Mouse (Mus musculus): ENCODE measurements at regions not wholly inside any gene's neighbourhood (a gene's known extent, or its start where the extent isn't known, plus 50 kb on each side); places are given as distances from the start of the nearest gene placed in this dataset.

DNA sequence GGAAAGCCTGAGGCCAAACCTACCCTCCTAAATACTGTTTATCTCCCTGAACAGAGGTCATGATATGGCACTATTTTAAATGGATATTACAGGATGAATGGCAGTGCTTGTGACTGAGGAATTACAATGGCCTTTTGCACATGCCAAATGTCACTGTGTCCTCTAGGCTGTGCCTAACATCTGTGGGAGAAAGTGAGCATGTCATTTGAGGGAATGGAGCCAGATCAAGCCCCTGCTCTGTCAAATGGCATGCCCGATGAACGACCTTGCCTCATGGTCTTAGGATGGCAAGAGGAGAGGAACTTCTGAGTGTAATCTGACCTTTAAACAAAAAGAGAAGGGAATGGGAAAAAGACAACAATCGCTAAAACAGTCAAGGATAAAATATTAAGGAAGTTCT is 827.0 kb downstream of the Gsdmc2 start:
- 71% methylated on average over 3 of the region's 3 CpGs for WGBS
- H3K4me3 ChIP-seq (replicated peaks; ENCODE audit: insufficient read depth, low read depth, low read length): no peak overlapping the region
- H3K27me3 ChIP-seq (ENCODE audit: control insufficient read depth, insufficient read depth, low read length): no peaks in the 10 kb centered on the region; the same call in 1 of the 2 replicates
- TF ChIP-seq POLR2A (IDR thresholded peaks at IDR 0.05; ENCODE audit: borderline replicate concordance, insufficient read depth, low read length): no peak
- TF ChIP-seq CTCF (IDR thresholded peaks at IDR 0.05; ENCODE audit: borderline replicate concordance, insufficient read depth, low read depth, low read length): no peak
- no peak for DNase-seq
- no peak overlapping the region for H3K27ac ChIP-seq (ENCODE audit: insufficient read depth, low read length)
- peaks cover 5% of the 10 kb centered on the region; the same call in 1 of the 2 replicates for H3K4me1 ChIP-seq (ENCODE audit: control insufficient read depth, insufficient read depth, low read length)

DNA sequence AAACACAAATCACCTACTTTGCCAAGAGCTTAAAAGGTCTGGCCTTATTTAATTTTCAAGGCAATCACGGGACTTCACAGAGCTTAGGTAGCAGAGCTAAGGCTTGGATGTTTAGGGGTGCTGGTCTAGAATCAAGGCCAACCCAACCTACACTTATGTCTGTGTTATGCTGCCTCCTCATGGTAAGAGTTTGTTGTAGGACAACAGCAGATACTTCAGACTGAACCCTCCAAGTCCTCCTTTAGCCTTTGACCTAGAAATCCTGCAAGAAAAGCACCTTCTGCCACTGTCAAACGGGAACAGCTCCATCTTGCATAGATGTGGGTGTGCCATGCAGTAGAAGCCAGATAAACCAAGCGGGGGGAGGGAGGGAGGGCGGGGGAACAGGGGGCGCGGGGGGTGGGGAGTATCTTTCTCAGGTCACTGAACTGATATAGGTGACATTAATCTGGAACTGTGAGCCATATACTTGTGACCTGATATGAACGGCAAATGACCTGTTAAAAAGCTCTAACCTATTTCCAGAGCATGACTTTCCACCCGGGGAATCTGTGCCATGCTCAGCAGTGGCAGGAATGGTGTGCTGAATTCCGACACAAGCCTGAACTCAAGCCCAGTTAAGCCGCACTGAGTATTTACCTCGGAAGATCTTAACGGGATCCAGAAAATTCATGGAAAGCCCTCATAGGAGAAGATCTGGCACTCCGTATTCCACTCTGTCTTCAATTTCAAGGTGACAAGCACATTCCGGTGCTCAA is 838.3 kb downstream of the Gsdmc2 start:
- Histone ChIP-seq H3K4me3 (replicated peaks; ENCODE audit: insufficient read depth, low read depth, low read length) (no peak overlapping the region), H3K4me1 (ENCODE audit: control insufficient read depth, insufficient read depth, low read length) (no peaks in the 10 kb centered on the region), H3K27ac (ENCODE audit: insufficient read depth, low read length) (no peak overlapping the region), H3K27me3 (ENCODE audit: control insufficient read depth, insufficient read depth, low read length) (no peaks in the 10 kb centered on the region)
- no peak for DNase-seq
- no peak for TF ChIP-seq POLR2A (IDR thresholded peaks at IDR 0.05; ENCODE audit: borderline replicate concordance, insufficient read depth, low read length)
- TF ChIP-seq CTCF (IDR thresholded peaks at IDR 0.05; ENCODE audit: borderline replicate concordance, insufficient read depth, low read depth, low read length): no peak
- WGBS: 76% methylated on average over 14 of the region's 14 CpGs

DNA sequence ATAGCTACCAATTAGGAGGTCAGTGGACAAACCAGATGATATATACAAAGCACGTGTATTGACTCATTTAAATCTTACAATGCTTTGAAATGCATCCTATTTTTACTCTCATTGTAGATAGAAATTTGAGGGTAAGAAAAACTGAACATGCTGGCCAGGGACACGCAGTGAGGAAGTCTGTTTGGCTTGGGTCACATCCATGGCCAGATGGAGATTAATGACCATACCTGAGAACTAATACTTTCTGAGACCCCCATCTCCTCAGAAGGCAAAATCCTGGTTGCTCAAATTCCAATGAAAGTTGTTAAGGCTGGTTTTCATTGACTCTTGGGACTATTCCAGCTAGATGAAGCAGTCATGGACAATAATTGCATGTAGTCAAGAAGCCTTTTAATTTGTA is 850.3 kb downstream of the Gsdmc2 start:
- H3K4me1 ChIP-seq (ENCODE audit: control insufficient read depth, insufficient read depth, low read length): no peaks in the 10 kb centered on the region
- H3K4me3 ChIP-seq (replicated peaks; ENCODE audit: insufficient read depth, low read depth, low read length): no peak overlapping the region
- no peak for DNase-seq
- 35% methylated on average over 2 of the region's 2 CpGs for WGBS
- no peak overlapping the region for H3K27ac ChIP-seq (ENCODE audit: insufficient read depth, low read length)
- TF ChIP-seq CTCF (IDR thresholded peaks at IDR 0.05; ENCODE audit: borderline replicate concordance, insufficient read depth, low read depth, low read length): no peak
- TF ChIP-seq POLR2A (IDR thresholded peaks at IDR 0.05; ENCODE audit: borderline replicate concordance, insufficient read depth, low read length): no peak
- H3K27me3 ChIP-seq (ENCODE audit: control insufficient read depth, insufficient read depth, low read length): no peaks in the 10 kb centered on the region

DNA sequence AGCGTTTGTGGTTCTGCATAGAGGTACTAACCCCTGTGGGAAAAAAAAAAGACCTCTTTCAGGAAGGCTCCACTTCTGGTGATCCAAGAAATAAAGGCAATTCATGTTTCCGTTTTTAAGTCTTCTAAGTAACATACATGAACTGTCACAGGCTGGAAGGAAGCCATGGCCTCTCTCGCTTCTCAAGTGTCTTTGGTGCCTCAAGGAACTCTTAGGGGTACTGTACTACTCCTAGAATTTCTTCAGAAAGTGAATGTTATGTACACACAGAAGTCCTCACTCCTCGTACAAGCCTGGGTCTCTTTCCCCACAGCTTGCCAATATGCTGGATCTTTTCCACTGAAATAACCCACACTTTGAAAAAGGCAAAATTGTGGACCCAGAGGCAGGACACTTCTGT is 858.1 kb downstream of the Gsdmc2 start:
- Histone ChIP-seq H3K27me3 (ENCODE audit: control insufficient read depth, insufficient read depth, low read length) (no peaks in the 10 kb centered on the region), H3K4me3 (replicated peaks; ENCODE audit: insufficient read depth, low read depth, low read length) (no peak overlapping the region), H3K27ac (ENCODE audit: insufficient read depth, low read length) (no peak overlapping the region), H3K4me1 (ENCODE audit: control insufficient read depth, insufficient read depth, low read length) (no peaks in the 10 kb centered on the region)
- TF ChIP-seq CTCF (IDR thresholded peaks at IDR 0.05; ENCODE audit: borderline replicate concordance, insufficient read depth, low read depth, low read length) (no peak), POLR2A (IDR thresholded peaks at IDR 0.05; ENCODE audit: borderline replicate concordance, insufficient read depth, low read length) (no peak)
- no peak for DNase-seq
- 85% methylated on average over 4 of the region's 4 CpGs for WGBS

DNA sequence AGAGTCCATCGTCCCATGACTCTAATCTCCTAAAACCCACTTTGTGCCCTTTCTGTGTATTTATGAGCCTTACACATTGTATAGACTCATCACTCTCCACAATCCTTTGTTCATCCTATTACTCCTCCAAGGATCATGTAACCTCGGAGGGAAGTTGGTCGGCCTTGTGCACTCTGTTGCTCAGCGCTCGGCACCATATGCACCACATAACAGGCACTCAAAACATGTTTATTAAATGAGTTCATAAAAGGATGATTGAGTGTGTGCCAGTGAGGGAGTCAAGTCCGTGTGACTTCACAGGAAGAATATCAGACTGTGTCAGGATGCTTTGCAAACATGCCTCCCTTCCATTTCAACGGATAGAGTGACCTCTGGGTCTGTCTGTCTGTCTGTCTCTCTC is 858.8 kb downstream of the Gsdmc2 start:
- Histone ChIP-seq H3K4me1 (ENCODE audit: control insufficient read depth, insufficient read depth, low read length) (no peaks in the 10 kb centered on the region), H3K4me3 (replicated peaks; ENCODE audit: insufficient read depth, low read depth, low read length) (no peak overlapping the region), H3K27ac (ENCODE audit: insufficient read depth, low read length) (no peak overlapping the region), H3K27me3 (ENCODE audit: control insufficient read depth, insufficient read depth, low read length) (no peaks in the 10 kb centered on the region)
- TF ChIP-seq POLR2A (IDR thresholded peaks at IDR 0.05; ENCODE audit: borderline replicate concordance, insufficient read depth, low read length): no peak
- no peak for TF ChIP-seq CTCF (IDR thresholded peaks at IDR 0.05; ENCODE audit: borderline replicate concordance, insufficient read depth, low read depth, low read length)
- WGBS: 70% methylated on average over 7 of the region's 7 CpGs
- DNase-seq: no peak

DNA sequence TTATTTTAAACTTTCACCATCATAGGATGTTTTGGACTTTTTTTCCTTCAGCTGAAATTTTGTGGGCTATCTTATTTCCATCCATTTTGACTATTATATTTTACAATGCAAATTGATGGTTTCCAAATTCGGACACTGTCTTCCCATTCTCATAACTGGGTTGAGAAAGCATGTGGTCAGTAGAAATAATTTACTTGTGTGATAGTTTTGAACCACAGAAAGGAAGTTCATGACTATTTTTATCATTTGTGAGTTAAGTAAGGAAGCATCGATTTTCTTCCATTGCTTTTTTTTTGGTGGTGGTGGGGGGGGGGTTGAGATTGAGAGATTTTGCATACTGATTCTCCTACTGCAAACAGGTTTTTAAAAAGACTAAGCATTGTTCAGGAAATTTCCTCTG is 874.4 kb downstream of the Gsdmc2 start:
- DNase-seq: no peak
- no peak for TF ChIP-seq CTCF (IDR thresholded peaks at IDR 0.05; ENCODE audit: borderline replicate concordance, insufficient read depth, low read depth, low read length)
- no peak for TF ChIP-seq POLR2A (IDR thresholded peaks at IDR 0.05; ENCODE audit: borderline replicate concordance, insufficient read depth, low read length)
- no peaks in the 10 kb centered on the region for H3K4me1 ChIP-seq (ENCODE audit: control insufficient read depth, insufficient read depth, low read length)
- 93% methylated on average over 2 of the region's 2 CpGs for WGBS
- no peaks in the 10 kb centered on the region for H3K27me3 ChIP-seq (ENCODE audit: control insufficient read depth, insufficient read depth, low read length)
- H3K4me3 ChIP-seq (replicated peaks; ENCODE audit: insufficient read depth, low read depth, low read length): no peak overlapping the region
- H3K27ac ChIP-seq (ENCODE audit: insufficient read depth, low read length): no peak overlapping the region

DNA sequence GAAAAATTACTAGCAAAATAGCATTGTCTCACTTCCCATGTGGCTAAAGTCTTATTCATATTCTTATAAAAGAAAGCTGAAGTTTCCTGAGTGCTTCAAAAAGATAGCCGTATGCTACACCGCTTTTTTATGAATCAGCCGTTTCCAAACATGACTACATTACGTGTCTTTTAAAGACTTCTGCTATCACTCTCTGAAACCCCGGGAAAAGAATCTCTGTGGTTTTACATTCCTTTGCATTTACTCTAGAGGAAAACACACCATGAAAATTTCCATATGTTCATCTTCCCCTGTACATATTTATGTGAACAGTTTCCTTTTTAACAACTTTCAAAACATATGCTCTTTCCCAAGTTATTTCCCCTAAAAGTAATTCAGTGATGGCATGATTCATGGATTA is 882.3 kb downstream of the Gsdmc2 start:
- DNase-seq: no peak
- H3K4me1 ChIP-seq (ENCODE audit: control insufficient read depth, insufficient read depth, low read length): no peaks in the 10 kb centered on the region
- 91% methylated on average over 5 of the region's 5 CpGs for WGBS
- no peak overlapping the region for H3K27ac ChIP-seq (ENCODE audit: insufficient read depth, low read length)
- H3K4me3 ChIP-seq (replicated peaks; ENCODE audit: insufficient read depth, low read depth, low read length): no peak overlapping the region
- TF ChIP-seq POLR2A (IDR thresholded peaks at IDR 0.05; ENCODE audit: borderline replicate concordance, insufficient read depth, low read length) (no peak), CTCF (IDR thresholded peaks at IDR 0.05; ENCODE audit: borderline replicate concordance, insufficient read depth, low read depth, low read length) (no peak)
- no peaks in the 10 kb centered on the region for H3K27me3 ChIP-seq (ENCODE audit: control insufficient read depth, insufficient read depth, low read length)

DNA sequence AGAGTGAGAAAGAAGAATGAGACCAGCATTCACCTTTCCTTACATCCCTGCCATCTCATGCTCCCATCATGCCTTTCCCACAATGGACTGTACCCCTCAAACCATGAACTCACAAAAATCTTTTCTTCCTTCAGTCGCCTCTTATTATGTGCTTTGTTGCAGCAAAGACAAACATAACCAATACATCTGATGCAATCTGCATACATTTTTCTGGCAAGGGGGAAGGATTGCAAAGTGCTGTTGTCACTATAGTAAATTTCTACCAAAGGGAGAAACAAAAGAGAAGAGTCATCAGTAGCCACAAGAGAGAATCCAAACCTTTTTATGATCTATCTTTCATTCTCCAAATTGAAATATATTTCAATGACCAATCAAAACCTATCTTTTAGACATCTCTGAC is 884.4 kb downstream of the Gsdmc2 start:
- 94% methylated on average over 1 of the region's 1 CpGs for WGBS
- no peak for TF ChIP-seq CTCF (IDR thresholded peaks at IDR 0.05; ENCODE audit: borderline replicate concordance, insufficient read depth, low read depth, low read length)
- TF ChIP-seq POLR2A (IDR thresholded peaks at IDR 0.05; ENCODE audit: borderline replicate concordance, insufficient read depth, low read length): no peak
- Histone ChIP-seq H3K4me1 (ENCODE audit: control insufficient read depth, insufficient read depth, low read length) (no peaks in the 10 kb centered on the region), H3K4me3 (replicated peaks; ENCODE audit: insufficient read depth, low read depth, low read length) (no peak overlapping the region), H3K27me3 (ENCODE audit: control insufficient read depth, insufficient read depth, low read length) (no peaks in the 10 kb centered on the region), H3K27ac (ENCODE audit: insufficient read depth, low read length) (no peak overlapping the region)
- no peak for DNase-seq

All from cerebellum, adult 2 months (tissue).